Mouse (Mus musculus): ENCODE measurements around the gene Cenpm. TPM values are rescaled to one million over a fixed set of nuclear protein-coding genes. Genes with fewer than 3 reads are reported as not detected.

The Cenpm gene
- 19.1 and 21.4 TPM in 2 replicates for polyA plus RNA-seq (2012; rRNA removed)

DNA sequence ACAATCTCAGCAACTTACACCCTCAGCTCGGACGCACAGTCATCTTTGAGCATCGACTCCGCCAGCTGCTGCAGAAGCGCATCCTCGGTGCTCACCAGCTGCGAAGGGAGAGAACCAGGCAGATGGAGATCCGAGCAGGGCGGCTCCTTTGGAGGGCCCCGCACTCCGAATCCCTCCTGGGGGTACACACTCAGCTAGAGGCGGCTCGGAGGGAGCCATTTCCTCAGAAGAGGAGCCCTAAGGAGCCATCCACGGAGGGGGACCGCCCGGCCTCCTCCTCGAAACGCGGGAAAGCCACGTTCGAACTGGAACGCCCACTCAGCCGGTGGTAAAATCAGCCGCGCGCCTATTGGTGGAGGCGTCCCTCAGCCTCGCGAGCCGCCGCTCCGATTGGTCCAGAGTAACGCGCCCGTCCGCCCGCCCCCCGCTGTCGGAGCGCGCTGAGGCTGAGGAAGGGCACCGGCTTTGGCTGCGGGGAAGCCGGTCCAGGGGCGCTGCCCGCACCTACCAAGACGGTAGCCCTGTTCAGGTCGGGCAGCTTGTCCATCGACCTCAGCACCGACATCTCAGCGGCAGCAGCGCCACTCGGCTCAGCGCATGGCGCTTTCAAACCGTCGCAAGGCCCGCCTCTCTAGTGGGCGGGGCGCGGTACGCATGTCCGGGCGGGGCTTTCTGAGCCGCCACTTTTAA is at the start of gene Cenpm:
Gene Cenpm, minus strand, starts transcription at position 634 of the 690 bp plus-strand sequence.

GRCm38 (mm10) chr15:82274593-82274926 is 30.0 kb upstream of the Cenpm start, which contains the start of gene Sept3:
TSS of gene Sept3 (plus strand) at chr15:82274893.

DNA sequence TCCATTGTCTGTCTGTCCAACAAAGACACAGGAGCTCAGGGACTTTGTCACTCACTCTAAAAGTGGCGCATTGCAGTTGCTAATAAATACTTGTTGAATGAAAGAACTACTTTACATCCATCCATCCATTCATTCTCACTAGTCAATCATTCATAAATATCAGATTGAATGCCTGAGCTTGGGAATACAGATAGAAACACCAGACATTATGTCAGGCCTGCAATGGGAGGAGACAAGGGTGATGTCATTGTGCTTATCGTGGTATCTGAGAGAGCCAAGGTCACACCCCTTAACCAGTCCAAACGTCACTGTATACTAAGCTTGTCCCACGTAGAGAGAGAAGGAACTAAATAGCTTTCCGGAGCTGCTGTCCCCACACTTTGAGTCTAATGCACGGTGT is 7.5 kb upstream of the Cenpm start, which contains the start of gene 1500009C09Rik:
Gene 1500009C09Rik, plus strand, starts transcription at position 301 of the 400 bp plus-strand sequence.

DNA sequence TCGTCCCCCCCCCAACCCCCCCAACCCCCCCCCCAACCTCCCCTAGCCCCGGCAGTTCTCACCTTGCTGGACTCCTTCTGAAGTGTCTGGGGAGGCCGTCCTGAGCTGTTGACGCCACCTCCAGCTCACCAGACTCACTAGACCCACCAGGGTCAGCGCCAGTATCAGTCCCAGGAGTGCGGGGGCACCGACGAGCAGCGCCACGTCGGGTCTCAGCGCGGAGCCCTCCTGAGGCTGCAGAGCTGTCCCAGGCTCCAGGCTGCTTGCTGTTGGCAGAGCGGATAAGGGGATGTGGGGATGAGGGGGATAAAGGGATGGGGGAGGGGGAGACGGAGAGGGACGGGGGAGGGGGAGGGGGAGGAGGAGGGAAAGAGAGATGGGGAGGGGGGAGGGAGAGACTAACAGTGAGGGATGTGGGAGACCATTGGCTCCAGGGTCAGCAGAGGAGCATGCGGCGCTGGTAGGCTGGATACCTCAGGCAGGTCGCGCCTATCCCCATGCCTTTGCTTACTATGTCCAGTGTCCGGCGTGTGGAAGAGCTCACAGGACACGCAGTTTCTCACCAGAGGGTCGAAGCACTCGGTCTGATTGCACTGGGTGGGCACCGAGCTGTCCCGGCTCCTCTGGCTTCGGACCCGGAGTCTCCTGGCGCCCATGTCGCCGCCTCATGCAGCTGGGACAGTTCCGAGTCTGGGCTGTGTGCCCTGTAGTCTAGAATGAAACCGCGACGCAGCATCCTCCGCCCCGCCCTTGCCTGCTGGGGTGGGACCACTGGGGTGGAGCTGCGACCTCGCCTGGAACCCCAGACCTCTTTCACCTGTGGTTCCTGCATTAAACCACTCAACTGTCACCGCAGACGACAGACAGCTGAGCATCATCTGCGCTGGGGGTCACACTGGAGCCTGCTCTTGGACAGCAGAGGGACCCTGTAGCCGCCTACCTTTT is 20.6 kb downstream of the Cenpm start, which contains the start of gene Tnfrsf13c:
Gene Tnfrsf13c, minus strand, starts transcription at position 713 of the 945 bp plus-strand sequence.

DNA sequence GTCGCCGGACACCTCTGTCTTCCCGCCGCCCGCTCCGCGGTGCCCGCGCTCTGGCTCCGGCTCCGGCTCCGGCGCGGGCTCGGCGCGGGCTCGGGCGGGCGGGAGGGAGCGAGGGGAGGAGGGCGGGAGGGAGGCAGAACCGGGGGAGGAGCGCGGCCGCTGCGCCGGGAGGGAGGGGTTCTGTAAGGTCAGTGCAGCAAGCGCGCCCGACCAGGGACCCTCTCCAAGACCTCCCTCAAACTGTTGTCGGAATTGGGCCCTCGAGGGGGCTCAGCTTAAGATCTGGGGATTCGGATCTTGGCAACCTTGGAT is 31.8 kb downstream of the Cenpm start, which contains the start of gene Shisa8:
Gene Shisa8, minus strand, starts transcription at position 64 of the 312 bp plus-strand sequence.

Other genes with a start within 250 kb of the Cenpm start
- gene Desi1, start 210.9 kb downstream of the Cenpm start, polyA plus RNA-seq (2012; rRNA removed), result 8.6 and 10.6 TPM in 2 replicates
- gene Snu13, start 197.2 kb downstream of the Cenpm start, polyA plus RNA-seq (2012; rRNA removed), result 79.2 and 87.2 TPM in 2 replicates
- not detected in 2 replicates for gene 4930407I10Rik, start 185.6 kb downstream of the Cenpm start, polyA plus RNA-seq (2012; rRNA removed)
- gene Mei1, start 174.8 kb downstream of the Cenpm start, polyA plus RNA-seq (2012; rRNA removed), result not detected in 2 replicates
- 7.3 and 8.1 TPM in 2 replicates for gene Ccdc134, start 116.8 kb downstream of the Cenpm start, polyA plus RNA-seq (2012; rRNA removed)
- 26.1 and 27.1 TPM in 2 replicates for gene Srebf2, start 97.6 kb downstream of the Cenpm start, polyA plus RNA-seq (2012; rRNA removed)
- 0.11 and 0.16 TPM in 2 replicates for gene Shisa8, start 31.9 kb downstream of the Cenpm start, polyA plus RNA-seq (2012; rRNA removed)
- gene Tnfrsf13c, start 20.4 kb downstream of the Cenpm start, polyA plus RNA-seq (2012; rRNA removed), result 0.46 and 0.47 TPM in 2 replicates
- gene 1500009C09Rik, start 7.6 kb upstream of the Cenpm start, polyA plus RNA-seq (2012; rRNA removed), result not detected in 2 replicates
- 0.08 and 0.23 TPM in 2 replicates for gene Sept3, start 30.1 kb upstream of the Cenpm start, polyA plus RNA-seq (2012; rRNA removed)
- 0.06 and 0.08 TPM in 2 replicates for gene Wbp2nl, start 54.2 kb upstream of the Cenpm start, polyA plus RNA-seq (2012; rRNA removed)
- gene Naga, start 94.2 kb upstream of the Cenpm start, polyA plus RNA-seq (2012; rRNA removed), result 36.3 and 48.4 TPM in 2 replicates
- gene Pheta2, start 94.2 kb upstream of the Cenpm start, polyA plus RNA-seq (2012; rRNA removed), result 22.3 and 26.7 TPM in 2 replicates
- gene Smdt1, start 94.2 kb upstream of the Cenpm start, polyA plus RNA-seq (2012; rRNA removed), result 97.0 and 102 TPM in 2 replicates
- 296 and 315 TPM in 2 replicates for gene Ndufa6, start 109.6 kb upstream of the Cenpm start, polyA plus RNA-seq (2012; rRNA removed)
- 11.3 and 13.8 TPM in 2 replicates for gene Cyp2d22, start 135.5 kb upstream of the Cenpm start, polyA plus RNA-seq (2012; rRNA removed)
- 0.07 and 0.10 TPM in 2 replicates for gene Cyp2d11, start 149.3 kb upstream of the Cenpm start, polyA plus RNA-seq (2012; rRNA removed)
- gene Cyp2d10, start 162.4 kb upstream of the Cenpm start, polyA plus RNA-seq (2012; rRNA removed), result 15.6 and 17.2 TPM in 2 replicates
- gene Cyp2d9, start 188.7 kb upstream of the Cenpm start, polyA plus RNA-seq (2012; rRNA removed), result 0.92 and 1.4 TPM in 2 replicates